Mouse (Mus musculus) olfactory bulb, adult 2 months (tissue): Measurements from ENCODE around the gene Myf6.

ENCODE experiments used
- CTCF ChIP-seq: fragments of 200-500 bp; IDR thresholded peaks from 2 replicates; pipeline ENCODE4 v1.5.1; 2012; ENCODE audit warnings: low read depth, mild to moderate bottlenecking, low read length, moderate library complexity; ENCODE audit not compliant: insufficient read depth
- POLR2A ChIP-seq: fragments of 200-500 bp; IDR thresholded peaks from 2 replicates; pipeline ENCODE4 v1.6.1; 2012; ENCODE audit warnings: mild to moderate bottlenecking, low read depth, low read length, moderate library complexity; ENCODE audit not compliant: insufficient read depth

DNA sequence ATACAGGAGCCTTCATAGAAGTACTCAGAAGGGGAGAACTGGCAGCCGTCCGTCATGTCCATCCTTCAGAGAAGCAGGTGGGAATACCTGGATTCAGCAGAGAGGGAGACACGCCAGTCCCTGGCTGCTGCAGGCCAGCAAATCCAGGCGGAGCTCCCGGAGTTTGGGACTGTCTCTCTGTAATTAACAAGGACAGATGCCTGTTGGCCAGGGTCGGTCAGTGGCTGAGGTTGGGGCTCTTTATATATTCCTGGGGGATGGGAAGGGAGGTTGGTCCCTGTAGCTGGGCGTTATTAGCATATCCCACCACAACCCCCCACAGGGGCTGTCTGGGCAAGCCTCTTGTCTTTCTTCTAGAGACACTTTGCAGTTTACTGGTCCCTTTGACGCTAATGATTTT is 8.7 kb downstream of the Myf6 start, which contains the start of gene Myf5:
- no peak for TF ChIP-seq CTCF
- TF ChIP-seq POLR2A: no peak
